Mouse (Mus musculus): ENCODE data around the gene Nifk.

Nifk gene

GRCm38 (mm10) chr1:118321661-118322201 lies at the start of gene Nifk:
Gene Nifk, plus strand, starts transcription at chr1:118321839.
- peak; percentile 80 to 88 for DNase-seq

GRCm38 (mm10) chr1:118275139-118275538 lies 46.5 kb upstream of the Nifk start:
- DNase-seq = no peak

- no peak for DNase-seq
Observed at GRCm38 (mm10) chr1:118292291-118292690, 29.3 kb upstream of the Nifk start.

GRCm38 (mm10) chr1:118294192-118294591 lies 27.4 kb upstream of the Nifk start:
- no peak for DNase-seq

GRCm38 (mm10) chr1:118294826-118295225 lies 26.8 kb upstream of the Nifk start:
- no peak for DNase-seq

GRCm38 (mm10) chr1:118296673-118297072 lies 25.0 kb upstream of the Nifk start:
- no peak for DNase-seq

GRCm38 (mm10) chr1:118297719-118298118 lies 23.9 kb upstream of the Nifk start:
- DNase-seq = no peak

GRCm38 (mm10) chr1:118310780-118311621 lies 10.6 kb upstream of the Nifk start:
- DNase-seq = peak; percentile 63 to 64

GRCm38 (mm10) chr1:118311622-118312326 lies 9.9 kb upstream of the Nifk start, which contains the start of gene Tsn:
Gene Tsn, minus strand, starts transcription at chr1:118311739.
- no peak for DNase-seq

GRCm38 (mm10) chr1:118320696-118321095 lies 943 bp upstream of the Nifk start:
- DNase-seq = no peak

GRCm38 (mm10) chr1:118334749-118335713 lies 13.4 kb downstream of the Nifk start:
- DNase-seq = no peak

- DNase-seq = no peak
Observed at GRCm38 (mm10) chr1:118335847-118336246, 14.2 kb downstream of the Nifk start.

- DNase-seq = no peak
Observed at GRCm38 (mm10) chr1:118337921-118338320, 16.3 kb downstream of the Nifk start.

- DNase-seq = no peak
Observed at GRCm38 (mm10) chr1:118343649-118344435, 22.2 kb downstream of the Nifk start.

- no peak for DNase-seq
Observed at GRCm38 (mm10) chr1:118349922-118350321, 28.3 kb downstream of the Nifk start.

- DNase-seq = no peak
Observed at GRCm38 (mm10) chr1:118359071-118359761, 37.6 kb downstream of the Nifk start.

- DNase-seq = no peak
Observed at GRCm38 (mm10) chr1:118367970-118368369, 46.3 kb downstream of the Nifk start.

GRCm38 (mm10) chr1:118368721-118369461 lies 47.3 kb downstream of the Nifk start:
- no peak for DNase-seq

- no peak for DNase-seq
Observed at GRCm38 (mm10) chr1:118377784-118378183, 56.1 kb downstream of the Nifk start.

- no peak for DNase-seq
Observed at GRCm38 (mm10) chr1:118380105-118380786, 58.6 kb downstream of the Nifk start.

Measured in thymus, adult 18-20 months (tissue).